Mouse (Mus musculus): ENCODE measurements around the gene Xrcc5.

DNA sequence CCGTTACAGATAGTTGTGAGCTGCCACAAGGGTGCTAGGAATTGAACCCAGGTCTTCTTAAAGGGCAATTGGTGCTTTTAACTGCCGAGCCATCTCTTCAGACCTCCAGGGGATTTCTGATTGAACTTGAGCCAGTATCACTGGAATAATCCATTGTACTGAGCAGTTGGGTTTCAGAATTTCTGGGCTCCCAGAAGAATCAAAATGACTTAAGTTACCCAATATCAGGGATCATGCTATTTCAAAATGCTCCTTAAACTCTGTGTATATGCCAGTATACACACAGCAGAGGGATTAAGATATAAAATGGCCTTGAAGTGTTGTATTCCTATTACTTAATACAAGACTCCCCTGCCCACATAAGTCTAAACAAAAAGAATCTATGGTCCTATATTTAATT lies 15.3 kb upstream of the Xrcc5 start:
- TF ChIP-seq CTCF (IDR thresholded peaks at IDR 0.05; ENCODE audit: control insufficient read depth, insufficient read depth, insufficient replicate concordance, low read depth, low read length) (no peak), POLR2A (IDR thresholded peaks at IDR 0.05; ENCODE audit: control insufficient read depth, low read depth, low read length) (no peak)

Data from testis, adult 2 months (tissue).